Mouse (Mus musculus) midbrain, embryonic 16.5 days (tissue): Measurements from ENCODE around the gene Myrip. TPM values are rescaled to one million over a fixed set of nuclear protein-coding genes. Genes with fewer than 3 reads are reported as not detected.

Experiments used
- ATAC-seq: fragments of 200-750 bp; cut with Nextera tagmentation; 2 replicates; pipeline ENCODE4 v1.8.0; 2017; ENCODE audit warnings: moderate TSS enrichment
- H3K27ac ChIP-seq: fragments of 300-500 bp; sonication (generic); 2 replicates; pipeline ENCODE4 v1.5.1; 2014; ENCODE audit warnings: mild to moderate bottlenecking, low read length, mixed read lengths
- H3K27me3 ChIP-seq: fragments of 300-500 bp; sonication (generic); 2 replicates; pipeline ENCODE4 v1.6.1; 2014; ENCODE audit warnings: low read depth, low read length, mixed read lengths; ENCODE audit not compliant: control insufficient read depth, insufficient read depth
- H3K36me3 ChIP-seq: fragments of 300-500 bp; sonication (generic); 2 replicates; pipeline ENCODE4 v1.6.1; 2014; ENCODE audit warnings: mild to moderate bottlenecking, low read length, moderate library complexity, mixed read lengths; ENCODE audit not compliant: control insufficient read depth, insufficient read depth
- H3K4me1 ChIP-seq: fragments of 300-500 bp; sonication (generic); 2 replicates; pipeline ENCODE4 v1.6.1; 2014; ENCODE audit warnings: mild to moderate bottlenecking, low read length, mixed read lengths; ENCODE audit not compliant: control insufficient read depth, insufficient read depth
- H3K4me2 ChIP-seq: fragments of 300-500 bp; sonication (generic); 2 replicates; pipeline ENCODE4 v1.6.1; 2014; ENCODE audit warnings: mild to moderate bottlenecking, low read length, mixed read lengths
- H3K4me3 ChIP-seq: fragments of 300-500 bp; sonication (generic); 2 replicates; pipeline ENCODE4 v1.5.1; 2014; ENCODE audit warnings: low read depth, mild to moderate bottlenecking, low read length, moderate library complexity, mixed read lengths
- H3K9ac ChIP-seq: fragments of 300-500 bp; sonication (generic); 2 replicates; pipeline ENCODE4 v1.6.1; 2014; ENCODE audit warnings: low read depth, low read length, mixed read lengths
- H3K9me3 ChIP-seq: fragments of 300-500 bp; sonication (generic); replicated peaks from 2 replicates; pipeline ENCODE4 v1.6.1; 2014; ENCODE audit warnings: mild to moderate bottlenecking, low read length, mixed read lengths; ENCODE audit not compliant: control insufficient read depth, poor library complexity, severe bottlenecking
- WGBS: fragments of 180-500 bp; shearing (Covaris S2); extraction: QIAGEN DNeasy Blood & Tissue Kit; methylation state at CpG from one replicate; pipeline ENCODE4 v1.1.7; 2014; 5-methylcytosine and 5-hydroxymethylcytosine counted together
- polyA plus RNA-seq: library from polyadenylated mRNA; unstranded; fragments of >200 nt; fragmentation: Nextera tagmentation; extraction: Ambion mirVana; gene quantifications from 2 replicates; pipeline ENCODE4 v1.2.1, GENCODE M21; 2015

Myrip gene
- polyA plus RNA-seq, 1 experiment from 2014 or later: 6.0 TPM

GRCm38 (mm10) chr9:120416151-120416550 lies 114.8 kb downstream of the Myrip start:
- 86% methylated on average over 5 of the region's 5 CpGs for WGBS
- Histone ChIP-seq H3K4me2 (no peak overlapping the region), H3K9me3 (no peaks in the 10 kb centered on the region), H3K4me3 (no peak overlapping the region), H3K36me3 (no peaks in the 10 kb centered on the region), H3K27ac (no peak overlapping the region), H3K27me3 (no peaks in the 10 kb centered on the region), H3K4me1 (no peaks in the 10 kb centered on the region), H3K9ac (no peak overlapping the region)
- no peak for ATAC-seq

DNA sequence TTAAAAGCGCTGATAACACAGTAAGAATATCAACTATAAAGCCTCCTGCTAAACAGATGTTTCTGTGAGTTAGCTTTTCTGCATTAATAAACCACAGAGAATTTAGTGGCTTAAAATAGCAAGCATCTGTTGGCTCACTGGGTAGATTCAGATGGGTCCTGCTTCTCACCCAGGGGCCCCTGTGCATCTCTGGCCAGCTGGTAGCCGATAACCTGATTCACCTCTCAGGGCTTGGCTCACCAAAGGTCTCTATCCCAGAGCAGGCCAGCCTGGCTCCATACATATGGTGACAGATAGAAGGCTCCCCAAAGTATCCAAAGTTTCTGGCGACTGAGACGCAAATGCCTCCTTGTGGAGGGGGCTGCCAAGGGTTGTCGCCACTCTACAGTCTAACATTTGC lies 115.4 kb downstream of the Myrip start:
- H3K4me3 ChIP-seq: no peak overlapping the region
- 60% methylated on average over 5 of the region's 5 CpGs for WGBS
- H3K4me2 ChIP-seq: no peak overlapping the region
- ATAC-seq: no peak
- no peaks in the 10 kb centered on the region for H3K4me1 ChIP-seq
- H3K36me3 ChIP-seq: no peaks in the 10 kb centered on the region
- H3K27ac ChIP-seq: 0 out of 2 replicates have a peak overlapping the region, but pooled peaks have one; percentile 6
- H3K27me3 ChIP-seq: no peaks in the 10 kb centered on the region
- H3K9ac ChIP-seq: no peak overlapping the region
- no peaks in the 10 kb centered on the region for H3K9me3 ChIP-seq

GRCm38 (mm10) chr9:120418582-120418981 lies 117.3 kb downstream of the Myrip start:
- Histone ChIP-seq H3K4me3 (no peak overlapping the region), H3K4me2 (no peak overlapping the region), H3K36me3 (no peaks in the 10 kb centered on the region), H3K27me3 (no peaks in the 10 kb centered on the region), H3K27ac (no peak overlapping the region), H3K4me1 (no peaks in the 10 kb centered on the region), H3K9me3 (no peaks in the 10 kb centered on the region), H3K9ac (no peak overlapping the region)
- ATAC-seq: no peak
- WGBS: 89% methylated on average over 7 of the region's 7 CpGs

GRCm38 (mm10) chr9:120424567-120424966 lies 123.3 kb downstream of the Myrip start:
- Histone ChIP-seq H3K4me3 (no peak overlapping the region), H3K9me3 (no peaks in the 10 kb centered on the region), H3K36me3 (no peaks in the 10 kb centered on the region), H3K9ac (no peak overlapping the region), H3K27ac (no peak overlapping the region), H3K27me3 (no peaks in the 10 kb centered on the region), H3K4me2 (no peak overlapping the region), H3K4me1 (no peaks in the 10 kb centered on the region)
- 76% methylated on average over 7 of the region's 7 CpGs for WGBS
- ATAC-seq: no peak

DNA sequence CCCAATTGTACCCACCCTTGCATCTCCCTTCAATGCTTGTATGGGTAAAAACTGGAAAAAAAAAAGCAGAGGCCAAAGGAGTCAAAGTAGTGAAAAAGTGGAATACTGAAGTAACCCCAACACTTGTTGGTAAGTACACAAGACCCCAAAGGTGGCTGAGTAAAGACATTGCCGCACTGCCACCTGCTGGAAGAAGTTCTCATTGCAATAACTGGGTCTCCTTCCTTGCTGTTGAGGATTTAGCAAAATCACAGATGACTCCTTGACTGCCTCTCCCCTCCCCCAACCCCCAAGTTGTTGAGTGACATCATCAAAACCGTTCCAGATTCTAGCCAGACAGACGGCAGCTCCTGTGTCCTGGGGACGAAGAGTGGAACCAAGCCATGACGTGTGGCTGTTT lies 124.5 kb downstream of the Myrip start:
- Histone ChIP-seq H3K27me3 (no peaks in the 10 kb centered on the region), H3K9ac (no peak overlapping the region), H3K36me3 (0 out of 2 replicates have a peak, but pooled peaks cover 2% of the 10 kb centered on the region), H3K9me3 (no peaks in the 10 kb centered on the region), H3K4me2 (no peak overlapping the region), H3K4me3 (no peak overlapping the region), H3K27ac (no peak overlapping the region), H3K4me1 (no peaks in the 10 kb centered on the region)
- 44% methylated on average over 5 of the region's 5 CpGs for WGBS
- no peak for ATAC-seq

DNA sequence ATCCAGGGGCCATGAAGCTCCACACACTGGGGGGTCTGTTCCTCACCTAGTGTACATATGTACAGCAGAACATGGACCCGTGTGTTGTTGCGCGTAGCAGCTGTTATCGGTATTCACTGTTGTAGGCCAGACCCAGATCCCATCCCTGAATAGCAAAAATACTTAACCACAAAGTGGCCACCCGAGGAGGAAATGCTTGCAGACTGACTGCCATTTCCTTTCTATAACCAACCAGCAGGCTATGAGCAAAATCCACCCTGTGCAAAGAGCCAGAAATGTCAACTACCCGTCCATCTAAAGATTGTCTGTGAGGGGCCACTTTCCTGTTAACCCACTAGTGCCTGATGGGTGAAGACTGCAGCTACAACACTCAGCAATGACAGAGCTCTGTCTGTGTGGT lies 126.9 kb downstream of the Myrip start:
- Histone ChIP-seq H3K9me3 (no peaks in the 10 kb centered on the region), H3K36me3 (peaks cover 2% of the 10 kb centered on the region; the same call in 1 of the 2 replicates), H3K27ac (no peak overlapping the region), H3K4me2 (no peak overlapping the region), H3K27me3 (no peaks in the 10 kb centered on the region; the same call in 1 of the 2 replicates), H3K9ac (no peak overlapping the region), H3K4me1 (no peaks in the 10 kb centered on the region), H3K4me3 (no peak overlapping the region)
- WGBS: 70% methylated on average over 6 of the region's 6 CpGs
- ATAC-seq: no peak

GRCm38 (mm10) chr9:120433747-120434146 lies 132.4 kb downstream of the Myrip start:
- ATAC-seq: peak; percentile 56; the same call in 1 of the 2 replicates
- Histone ChIP-seq H3K4me2 (no peak overlapping the region), H3K27me3 (no peaks in the 10 kb centered on the region; the same call in 1 of the 2 replicates), H3K9me3 (no peaks in the 10 kb centered on the region), H3K27ac (no peak overlapping the region), H3K4me3 (no peak overlapping the region), H3K4me1 (no peaks in the 10 kb centered on the region), H3K36me3 (peaks cover 2% of the 10 kb centered on the region; the same call in 1 of the 2 replicates), H3K9ac (no peak overlapping the region)
- 29% methylated on average over 8 of the region's 8 CpGs for whole genome bisulfite sequencing

DNA sequence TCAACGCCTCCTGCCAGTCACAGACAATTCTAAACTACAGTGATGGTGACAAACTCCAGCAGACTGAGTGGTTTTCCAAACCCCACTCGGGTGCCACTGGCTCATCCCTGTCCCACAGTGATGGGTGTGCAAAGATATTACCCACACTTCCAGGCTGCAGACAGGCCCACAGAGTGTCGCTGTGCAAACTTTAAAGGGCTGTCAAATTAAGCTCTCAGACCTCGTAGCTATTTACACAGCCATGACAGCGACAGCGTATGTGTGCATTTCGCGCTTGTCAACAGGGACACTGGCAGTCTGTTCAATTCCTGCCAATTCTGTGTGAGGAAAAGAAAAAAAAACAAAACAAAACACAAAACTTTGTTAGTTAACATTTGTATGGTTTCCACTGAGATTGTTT lies 134.5 kb downstream of the Myrip start:
- H3K4me2 ChIP-seq: no peak overlapping the region
- no peaks in the 10 kb centered on the region for H3K9me3 ChIP-seq
- H3K4me1 ChIP-seq: no peaks in the 10 kb centered on the region
- no peaks in the 10 kb centered on the region; the same call in 1 of the 2 replicates for H3K36me3 ChIP-seq
- H3K27me3 ChIP-seq: no peaks in the 10 kb centered on the region; the same call in 1 of the 2 replicates
- no peak overlapping the region for H3K27ac ChIP-seq
- ATAC-seq: no peak
- WGBS: 41% methylated on average over 8 of the region's 8 CpGs
- H3K4me3 ChIP-seq: no peak overlapping the region
- H3K9ac ChIP-seq: no peak overlapping the region

DNA sequence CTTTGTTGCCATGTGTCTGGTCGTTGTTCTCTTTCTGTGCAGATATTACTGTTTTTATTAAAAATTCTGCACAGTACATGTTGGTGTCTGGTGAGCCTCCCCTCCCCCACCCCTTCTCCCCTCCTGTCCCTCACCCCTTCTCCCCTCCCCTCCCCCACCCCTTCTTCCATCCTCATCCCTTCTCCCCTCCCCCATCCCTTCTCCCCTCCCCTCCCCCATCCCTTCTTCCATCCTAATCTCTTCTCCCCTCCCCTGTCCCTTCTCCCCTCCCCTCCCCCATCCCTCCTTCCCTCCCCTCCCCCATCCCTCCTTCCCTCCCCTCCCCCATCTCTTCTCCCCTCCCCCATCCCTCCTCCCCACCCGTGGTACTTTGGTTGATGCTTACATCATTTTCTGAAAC lies 135.5 kb downstream of the Myrip start:
- Histone ChIP-seq H3K27ac (no peak overlapping the region), H3K9ac (no peak overlapping the region), H3K9me3 (no peaks in the 10 kb centered on the region), H3K4me2 (no peak overlapping the region), H3K4me1 (no peaks in the 10 kb centered on the region), H3K27me3 (no peaks in the 10 kb centered on the region; the same call in 1 of the 2 replicates), H3K4me3 (no peak overlapping the region), H3K36me3 (no peaks in the 10 kb centered on the region; the same call in 1 of the 2 replicates)
- 65% methylated on average over 2 of the region's 2 CpGs for WGBS
- no peak for ATAC-seq
